Mouse (Mus musculus) embryonic fibroblast, embryonic 13.5 days (primary cell): ENCODE measurements around the gene Lsm6. TPM values are rescaled to one million over a fixed set of nuclear protein-coding genes. Genes with fewer than 3 reads are reported as not detected.

ENCODE experiments used
- H3K27ac ChIP-seq: 2 replicates; pipeline ENCODE4 v1.5.1; 2012; ENCODE audit warnings: low read length, control low read depth, inconsistent platforms; ENCODE audit not compliant: insufficient read depth
- H3K4me1 ChIP-seq: 2 replicates; pipeline ENCODE4 v1.6.1; 2011; ENCODE audit warnings: low read length; ENCODE audit not compliant: control insufficient read depth, insufficient read depth
- H3K4me3 ChIP-seq: 2 replicates; pipeline ENCODE4 v1.5.1; 2011; ENCODE audit warnings: mild to moderate bottlenecking, control low read depth, low read length; ENCODE audit not compliant: insufficient read depth
- CTCF ChIP-seq: IDR thresholded peaks from 2 replicates; pipeline ENCODE4 v1.5.1; 2011; ENCODE audit warnings: mild to moderate bottlenecking, control low read depth, low read length, moderate library complexity, borderline replicate concordance; ENCODE audit not compliant: insufficient read depth
- POLR2A ChIP-seq: IDR thresholded peaks from 2 replicates; pipeline ENCODE4 v1.6.1; 2011; ENCODE audit warnings: low read depth, mild to moderate bottlenecking, control low read depth, low read length, moderate library complexity
- polyA plus RNA-seq: library from polyadenylated mRNA; stranded (reverse); fragments of >200 nt; gene quantifications from 2 replicates; pipeline ENCODE4 v1.2.4, GENCODE M21; 2011; ENCODE audit warnings: low read depth; ENCODE audit not compliant: missing spikeins, insufficient read length

Lsm6 gene
- polyA plus RNA-seq, 1 experiment = 54.7 TPM

- no peak overlapping the region for H3K4me3 ChIP-seq
- no peak overlapping the region for H3K27ac ChIP-seq
- no peak for TF ChIP-seq CTCF
- no peak for TF ChIP-seq POLR2A
- H3K4me1 ChIP-seq = no peaks in the 10 kb centered on the region
Observed at GRCm38 (mm10) chr8:78759139-78759538, 61.8 kb downstream of the Lsm6 start.

- Histone ChIP-seq H3K27ac (no peak overlapping the region), H3K4me1 (peaks cover 4% of the 10 kb centered on the region; the same call in 1 of the 2 replicates), H3K4me3 (no peak overlapping the region)
- no peak for TF ChIP-seq POLR2A
- no peak for TF ChIP-seq CTCF
Observed at GRCm38 (mm10) chr8:78754986-78755385, 66.0 kb downstream of the Lsm6 start.

Other genes starting within 250 kb of the Lsm6 start
- gene Zfp827, start 207.3 kb upstream of the Lsm6 start, polyA plus RNA-seq = 22.9 and 28.8 TPM in 2 replicates